Mouse (Mus musculus) cortical plate, adult 2 months (tissue): ENCODE results near the gene Pls3.

Experiments used
- CTCF ChIP-seq: fragments of 200-500 bp; IDR thresholded peaks from 2 replicates; pipeline ENCODE4 v1.5.1; 2011; ENCODE audit warnings: mild to moderate bottlenecking, control low read depth, low read length; ENCODE audit not compliant: insufficient read depth; ENCODE audit errors: extremely low read depth
- POLR2A ChIP-seq: fragments of 200-500 bp; IDR thresholded peaks from 2 replicates; pipeline ENCODE4 v1.6.1; 2011; ENCODE audit warnings: mild to moderate bottlenecking, low read length, control low read depth; ENCODE audit not compliant: insufficient read depth; ENCODE audit errors: extremely low read depth

GRCm38 (mm10) chrX:75875566-75875965 is 584 bp upstream of the Pls3 start:
- no peak for TF ChIP-seq POLR2A
- TF ChIP-seq CTCF, result no peak
